Mouse (Mus musculus): Measurements from ENCODE around the gene Abca8a. TPM values are rescaled to one million over a fixed set of nuclear protein-coding genes. Genes with fewer than 3 reads are reported as not detected.

Abca8a gene
- total RNA-seq (2021) = 10 to 100 TPM; 47.2 to 48.5 TPM

GRCm38 (mm10) chr11:110095858-110096257, at the start of gene Abca8a:
Gene Abca8a (minus strand): TSS chr11:110095978.
- DNase-seq = peak; percentile 47 to 52
- intact Hi-C loops (cut with DNase I) = no loop called here

- no peak for DNase-seq
- intact Hi-C loops (cut with DNase I) = no loop called here
These were observed 49.6 kb upstream of the Abca8a start for GRCm38 (mm10) chr11:110145421-110145820.

GRCm38 (mm10) chr11:110130760-110131159, 35.0 kb upstream of the Abca8a start:
- DNase-seq = peak; percentile 8

GRCm38 (mm10) chr11:110111137-110111536, 15.4 kb upstream of the Abca8a start:
- DNase-seq = no peak

More at GRCm38 (mm10) chr11:110130760-110131159, 35.0 kb upstream of the Abca8a start:
- intact Hi-C loops (cut with DNase I) = no loop called here

GRCm38 (mm10) chr11:110101437-110101836, 5.7 kb upstream of the Abca8a start:
- intact Hi-C loops (cut with DNase I) = no loop called here
- no peak for DNase-seq

More at GRCm38 (mm10) chr11:110111137-110111536, 15.4 kb upstream of the Abca8a start:
- intact Hi-C loops (cut with DNase I) = loop anchor here (5.0 kb wide), 1 partner anchor 239 kb away; no protein-coding TSS in a partner anchor

GRCm38 (mm10) chr11:110098901-110099300, 3.1 kb upstream of the Abca8a start:
- intact Hi-C loops (cut with DNase I) = no loop called here
- peak; percentile 20 to 28 for DNase-seq

GRCm38 (mm10) chr11:110097465-110097864, 1.7 kb upstream of the Abca8a start:
- DNase-seq = no peak
- intact Hi-C loops (cut with DNase I) = no loop called here

- intact Hi-C loops (cut with DNase I) = no loop called here
- peak; percentile 8 to 18 for DNase-seq
These were observed 865 bp downstream of the Abca8a start for GRCm38 (mm10) chr11:110094846-110095380.

- intact Hi-C loops (cut with DNase I) = no loop called here
- peak; percentile 40 to 42 for DNase-seq
These were observed 1.5 kb downstream of the Abca8a start for GRCm38 (mm10) chr11:110094236-110094635.

- intact Hi-C loops (cut with DNase I) = no loop called here
- DNase-seq = no peak
These were observed 4.5 kb downstream of the Abca8a start for GRCm38 (mm10) chr11:110091328-110091727.

GRCm38 (mm10) chr11:110072158-110072557, 23.6 kb downstream of the Abca8a start:
- no peak for DNase-seq
- intact Hi-C loops (cut with DNase I) = no loop called here

GRCm38 (mm10) chr11:110061032-110061431, 34.7 kb downstream of the Abca8a start:
- peak; percentile 15 to 19 for DNase-seq
- intact Hi-C loops (cut with DNase I) = no loop called here

GRCm38 (mm10) chr11:110060127-110060526, 35.7 kb downstream of the Abca8a start:
- intact Hi-C loops (cut with DNase I) = no loop called here
- DNase-seq = no peak

- DNase-seq = no peak
- intact Hi-C loops (cut with DNase I) = no loop called here
These were observed 42.1 kb downstream of the Abca8a start for GRCm38 (mm10) chr11:110053681-110054080.

- no peak for DNase-seq
- intact Hi-C loops (cut with DNase I) = no loop called here
These were observed 58.0 kb downstream of the Abca8a start for GRCm38 (mm10) chr11:110037795-110038194.

GRCm38 (mm10) chr11:110028913-110029695, 66.7 kb downstream of the Abca8a start:
- DNase-seq = peak; percentile 38 to 39
- intact Hi-C loops (cut with DNase I) = no loop called here

- no peak for DNase-seq
- intact Hi-C loops (cut with DNase I) = no loop called here
These were observed 84.8 kb downstream of the Abca8a start for GRCm38 (mm10) chr11:110010836-110011546.

GRCm38 (mm10) chr11:109995624-109996023, 100.2 kb downstream of the Abca8a start, which contains the start of gene Abca8b:
Gene Abca8b (minus strand): TSS chr11:109995845.
- intact Hi-C loops (cut with DNase I) = no loop called here
- peak; percentile 87 to 88 for DNase-seq

GRCm38 (mm10) chr11:109995013-109995412, 100.8 kb downstream of the Abca8a start:
- DNase-seq = peak; percentile 56 to 57
- intact Hi-C loops (cut with DNase I) = no loop called here

- no peak for DNase-seq
- intact Hi-C loops (cut with DNase I) = no loop called here
These were observed 101.8 kb downstream of the Abca8a start for GRCm38 (mm10) chr11:109994014-109994413.

GRCm38 (mm10) chr11:109991270-109991669, 104.5 kb downstream of the Abca8a start:
- intact Hi-C loops (cut with DNase I) = no loop called here
- no peak for DNase-seq
